Mouse (Mus musculus) myocyte (in vitro differentiated cells): Measurements from ENCODE around the gene Cs. TPM values are rescaled to one million over a fixed set of nuclear protein-coding genes. Genes with fewer than 3 reads are reported as not detected.
A peak's percentile ranks its signal among the peaks of the same experiment; 100 is the strongest.
"Not testable (repeated sequence)": the region's sequence is repeated elsewhere in the genome, so short reads cannot be mapped to it uniquely, and the experiment has no call there.

Source experiments
- H3K27me3 ChIP-seq: one replicate; pipeline ENCODE4 v1.6.1; 2011; ENCODE audit not compliant: control insufficient read depth, insufficient read depth, insufficient read length
- H3K36me3 ChIP-seq: one replicate; pipeline ENCODE4 v1.6.1; 2011; ENCODE audit not compliant: control insufficient read depth, insufficient read depth
- H3K4me2 ChIP-seq: one replicate; pipeline ENCODE4 v1.6.1; 2011; ENCODE audit warnings: low read depth, control low read depth
- H3K4me3 ChIP-seq: one replicate; pipeline ENCODE4 v1.5.1; 2011; ENCODE audit warnings: mild to moderate bottlenecking, control low read depth, moderate library complexity
- H3K79me2 ChIP-seq: one replicate; pipeline ENCODE4 v1.6.1; 2011; ENCODE audit not compliant: control insufficient read depth, insufficient read depth
- H3ac ChIP-seq: one replicate; pipeline ENCODE4 v1.6.1; 2011; ENCODE audit not compliant: control insufficient read depth, insufficient read length
- CEBPB ChIP-seq: IDR thresholded peaks from 2 replicates; pipeline ENCODE4 v1.6.1; 2011; ENCODE audit warnings: mild to moderate bottlenecking, moderate library complexity; ENCODE audit not compliant: poor library complexity, insufficient read depth, severe bottlenecking
- E2F4 ChIP-seq: IDR thresholded peaks from one replicate; pipeline ENCODE4 v1.6.1; 2011; ENCODE audit warnings: mild to moderate bottlenecking, control low read depth, moderate library complexity; ENCODE audit not compliant: insufficient read depth
- MAX ChIP-seq: IDR thresholded peaks from one replicate; pipeline ENCODE4 v1.6.1; 2011; ENCODE audit warnings: low read depth, mild to moderate bottlenecking, control low read depth
- MYOD1 ChIP-seq, 3 experiments: IDR thresholded peaks; one replicate each; pipeline ENCODE4 v1.6.1; 2011; ENCODE audit warnings: control low read depth in 2 of 3, low read depth in 2 of 3, mild to moderate bottlenecking in 2 of 3, moderate library complexity in 1 of 3; ENCODE audit not compliant: insufficient read length in 2 of 3, control insufficient read depth in 1 of 3
- MYOG ChIP-seq, 3 experiments: IDR thresholded peaks; one replicate each; pipeline ENCODE4 v1.6.1; 2011; ENCODE audit warnings: control low read depth in 2 of 3, low read depth in 2 of 3, mild to moderate bottlenecking in 2 of 3; ENCODE audit not compliant: insufficient read length in 2 of 3, control insufficient read depth in 1 of 3, insufficient read depth in 1 of 3
- POLR2A ChIP-seq: IDR thresholded peaks from one replicate; pipeline ENCODE4 v1.6.1; 2011; ENCODE audit warnings: low read depth, mild to moderate bottlenecking, control low read depth, moderate library complexity; ENCODE audit not compliant: insufficient read length
- POLR2AphosphoS2 ChIP-seq: IDR thresholded peaks from one replicate; pipeline ENCODE4 v1.6.1; 2011; ENCODE audit warnings: low read depth, control low read depth; ENCODE audit not compliant: insufficient read length
- REST ChIP-seq: IDR thresholded peaks from one replicate; pipeline ENCODE4 v1.6.1; 2011; ENCODE audit warnings: mild to moderate bottlenecking, control low read depth, moderate library complexity; ENCODE audit not compliant: insufficient read depth, insufficient read length
- SRF ChIP-seq: IDR thresholded peaks from one replicate; pipeline ENCODE4 v1.6.1; 2011; ENCODE audit warnings: low read depth; ENCODE audit not compliant: control insufficient read depth, insufficient read length
- TCF12 ChIP-seq: IDR thresholded peaks from one replicate; pipeline ENCODE4 v1.6.1; 2011; ENCODE audit warnings: mild to moderate bottlenecking, control low read depth; ENCODE audit not compliant: poor library complexity, insufficient read depth, severe bottlenecking
- TCF3 ChIP-seq: IDR thresholded peaks from one replicate; pipeline ENCODE4 v1.6.1; 2011; ENCODE audit warnings: low read depth, control low read depth; ENCODE audit not compliant: insufficient read length
- USF1 ChIP-seq: IDR thresholded peaks from one replicate; pipeline ENCODE4 v1.6.1; 2011; ENCODE audit warnings: low read depth, mild to moderate bottlenecking, control low read depth, moderate library complexity
- polyA plus RNA-seq: library from polyadenylated mRNA; unstranded; fragments of >200 nt; fragmentation: generic; extraction: Trizol; gene quantifications from one replicate; pipeline ENCODE4 v1.2.1, GENCODE M21; 2012; ENCODE audit warnings: missing spikeins

Cs gene
- polyA plus RNA-seq, 1 experiment = 253 TPM

DNA sequence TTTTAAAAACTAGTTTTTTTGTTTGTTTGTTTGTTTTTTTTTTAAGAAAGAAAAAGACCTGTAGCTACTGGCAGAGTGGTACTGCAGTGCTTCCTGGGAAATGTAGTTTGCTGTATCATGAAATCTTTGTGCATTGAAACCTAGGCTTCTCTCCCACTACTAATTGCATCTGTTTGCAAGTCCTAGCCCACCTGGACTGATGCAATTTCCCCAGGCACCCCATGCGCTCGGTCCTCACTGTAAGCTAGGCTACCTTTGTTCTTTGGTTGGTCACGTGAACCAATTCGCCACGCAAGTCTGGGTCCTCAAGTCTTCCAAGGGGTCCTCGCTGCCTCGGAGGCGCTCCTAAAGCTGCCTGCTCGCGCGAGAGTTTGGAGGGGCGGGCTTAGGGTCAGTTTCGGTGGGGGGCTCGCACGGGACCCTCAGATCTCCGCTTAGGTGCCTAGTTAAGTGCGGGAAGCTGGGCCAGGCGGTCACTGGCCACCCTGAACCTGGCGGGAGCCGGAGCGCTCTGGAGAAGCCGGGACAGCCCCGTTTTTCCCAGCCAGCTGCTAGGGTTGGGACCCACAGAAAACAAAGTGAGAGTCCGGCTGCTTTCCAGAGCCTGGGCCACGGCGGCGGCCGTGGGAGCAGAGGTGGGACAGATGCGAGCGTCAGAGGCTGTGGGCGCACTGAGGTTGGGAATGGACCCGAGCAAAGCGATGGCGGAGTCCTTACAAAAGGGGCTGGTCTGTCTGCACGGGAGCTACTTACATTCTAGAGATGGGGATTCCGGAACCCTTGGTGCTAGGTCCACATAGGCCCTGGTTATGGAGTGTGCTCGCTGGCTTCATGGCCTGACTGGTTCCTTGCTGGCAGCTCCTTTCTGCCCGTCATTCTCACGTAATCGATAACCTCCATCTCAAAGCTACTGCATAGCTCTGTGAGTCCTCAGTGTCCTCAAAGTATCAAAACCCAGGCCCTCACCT is 15.1 kb upstream of the Cs start, which contains the start of gene Cnpy2:
Gene Cnpy2, plus strand, starts transcription at position 319 of the 968 bp plus-strand sequence.
- Histone ChIP-seq H3ac (peak within 1 kb of the TSS; percentile 88), H3K4me3 (peak within 1 kb of the TSS; percentile 95), H3K4me2 (peak within 1 kb of the TSS; percentile 91), H3K36me3 (peaks cover 34% of the 10 kb centered on the region), H3K79me2 (peaks cover 26% of the 10 kb centered on the region), H3K27me3 (no peaks in the 10 kb centered on the region)
- TF ChIP-seq POLR2AphosphoS2 (peak; percentile 68), CEBPB (peak; percentile 63; the same call in 1 of the 2 replicates), USF1 (peak; percentile 97), POLR2A (peak; percentile 51), MYOG (IDR thresholded peaks at IDR 0.05; ENCODE audit: control insufficient read depth in 1 of 3, insufficient read depth in 1 of 3, insufficient read length in 2 of 3, low read depth in 2 of 3) (peak in 1 of 3 experiments; percentile 16), MAX (peak; percentile 66), TCF12 (no peak), MYOD1 (IDR thresholded peaks at IDR 0.05; ENCODE audit: control insufficient read depth in 1 of 3, insufficient read length in 2 of 3, low read depth in 2 of 3) (no peak)

DNA sequence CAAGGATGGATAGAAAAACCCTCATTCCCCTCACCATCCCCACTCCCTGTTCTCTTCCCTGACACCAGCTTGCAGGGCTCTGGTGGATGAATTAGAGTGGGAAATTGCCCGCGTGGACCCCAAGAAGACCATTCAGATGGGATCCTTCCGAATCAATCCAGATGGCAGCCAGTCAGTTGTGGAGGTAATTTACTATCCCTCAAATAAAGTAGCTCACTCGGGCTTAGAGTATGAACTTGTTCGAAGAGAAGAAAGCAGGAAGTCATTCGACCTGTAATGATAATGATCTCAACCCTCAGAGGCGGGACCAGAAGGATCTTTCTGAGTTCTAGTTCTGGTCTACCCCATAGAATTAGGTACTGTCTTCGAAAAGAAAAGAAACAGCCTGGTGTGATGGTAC is 14.0 kb upstream of the Cs start:
- H3K36me3 ChIP-seq = peaks cover 24% of the 10 kb centered on the region
- TF ChIP-seq CEBPB = no peak
- TF ChIP-seq POLR2AphosphoS2 = no peak
- TF ChIP-seq USF1 = no peak

GRCm38 (mm10) chr10:128326825-128327224 is 10.7 kb upstream of the Cs start:
- no peak overlapping the region for H3K4me2 ChIP-seq
- no peak overlapping the region for H3ac ChIP-seq
- peaks cover 23% of the 10 kb centered on the region for H3K79me2 ChIP-seq
- peaks cover 13% of the 10 kb centered on the region for H3K36me3 ChIP-seq
- H3K27me3 ChIP-seq = no peaks in the 10 kb centered on the region
- TF ChIP-seq MYOD1 (IDR thresholded peaks at IDR 0.05; ENCODE audit: control insufficient read depth in 1 of 3, insufficient read length in 2 of 3, low read depth in 2 of 3) = no peak
- TF ChIP-seq USF1 = no peak
- no peak for TF ChIP-seq REST
- no peak for TF ChIP-seq MAX
- TF ChIP-seq POLR2AphosphoS2 = no peak
- no peak for TF ChIP-seq TCF3
- no peak for TF ChIP-seq E2F4
- no peak overlapping the region for H3K4me3 ChIP-seq

More for the DNA sequence above, 14.0 kb upstream of the Cs start:
- Histone ChIP-seq H3ac (peak overlapping the region; percentile 88), H3K79me2 (peaks cover 26% of the 10 kb centered on the region), H3K4me2 (peak overlapping the region; percentile 91), H3K4me3 (peak overlapping the region; percentile 95), H3K27me3 (no peaks in the 10 kb centered on the region)

- Histone ChIP-seq H3ac (no peak overlapping the region), H3K27me3 (no peaks in the 10 kb centered on the region), H3K4me2 (no peak overlapping the region), H3K36me3 (peaks cover 13% of the 10 kb centered on the region), H3K4me3 (no peak overlapping the region), H3K79me2 (peaks cover 15% of the 10 kb centered on the region)
- TF ChIP-seq POLR2A = no peak
- TF ChIP-seq MYOD1 (IDR thresholded peaks at IDR 0.05; ENCODE audit: control insufficient read depth in 1 of 3, insufficient read length in 2 of 3, low read depth in 2 of 3) = no peak
- no peak for TF ChIP-seq REST
- no peak for TF ChIP-seq CEBPB
- no peak for TF ChIP-seq SRF
- no peak for TF ChIP-seq MYOG (IDR thresholded peaks at IDR 0.05; ENCODE audit: control insufficient read depth in 1 of 3, insufficient read depth in 1 of 3, insufficient read length in 2 of 3, low read depth in 2 of 3)
- no peak for TF ChIP-seq USF1
- no peak for TF ChIP-seq POLR2AphosphoS2
- no peak for TF ChIP-seq MAX
- TF ChIP-seq TCF3 = no peak
- TF ChIP-seq E2F4 = no peak
- TF ChIP-seq TCF12 = no peak
Measured at GRCm38 (mm10) chr10:128327610-128328009, 9.9 kb upstream of the Cs start.

- not testable (repeated sequence) for H3K79me2 ChIP-seq, H3K4me2 ChIP-seq, H3K27me3 ChIP-seq, H3ac ChIP-seq, H3K4me3 ChIP-seq, H3K36me3 ChIP-seq
Measured at GRCm38 (mm10) chr10:128332358-128333249, 4.9 kb upstream of the Cs start.
